Mouse (Mus musculus) ES-Bruce4 (cell line): ENCODE results near the gene Cck. TPM values are rescaled to one million over a fixed set of nuclear protein-coding genes. Genes with fewer than 3 reads are reported as not detected.

ENCODE experiments used
- H3K27ac ChIP-seq: 2 replicates; pipeline ENCODE4 v1.5.1; 2012; ENCODE audit warnings: low read length, inconsistent platforms; ENCODE audit not compliant: insufficient read depth
- H3K27me3 ChIP-seq: 2 replicates; pipeline ENCODE4 v1.6.1; 2012; ENCODE audit warnings: mild to moderate bottlenecking, low read length, inconsistent platforms; ENCODE audit not compliant: control insufficient read depth, poor library complexity, insufficient read depth, severe bottlenecking
- H3K36me3 ChIP-seq: 2 replicates; pipeline ENCODE4 v1.6.1; 2012; ENCODE audit warnings: inconsistent platforms, mild to moderate bottlenecking, low read length, moderate library complexity; ENCODE audit not compliant: control insufficient read depth, poor library complexity, insufficient read depth, severe bottlenecking
- H3K4me1 ChIP-seq: one replicate; pipeline ENCODE4 v1.8.1; 2011; ENCODE audit warnings: low read length; ENCODE audit not compliant: control insufficient read depth, insufficient read depth
- H3K4me3 ChIP-seq: 2 replicates; pipeline ENCODE4 v1.5.1; 2011; ENCODE audit warnings: low read depth, mild to moderate bottlenecking, low read length
- H3K9ac ChIP-seq: 2 replicates; pipeline ENCODE4 v1.6.1; 2012; ENCODE audit warnings: low read depth, mild to moderate bottlenecking, inconsistent platforms; ENCODE audit not compliant: poor library complexity, severe bottlenecking
- H3K9me3 ChIP-seq: replicated peaks from 2 replicates; pipeline ENCODE4 v1.6.1; 2012; ENCODE audit warnings: mild to moderate bottlenecking, low read length, inconsistent platforms; ENCODE audit not compliant: control insufficient read depth, poor library complexity, insufficient read depth, severe bottlenecking
- CTCF ChIP-seq: IDR thresholded peaks from one replicate; pipeline ENCODE4 v1.8.1; 2011; ENCODE audit warnings: low read depth, low read length
- EP300 ChIP-seq: IDR thresholded peaks from 2 replicates; pipeline ENCODE4 v1.6.1; 2011; ENCODE audit warnings: low read depth, low read length; ENCODE audit not compliant: insufficient read depth
- POLR2A ChIP-seq: IDR thresholded peaks from one replicate; pipeline ENCODE4 v1.8.1; 2011; ENCODE audit warnings: low read length; ENCODE audit not compliant: insufficient read depth
- polyA plus RNA-seq: library from polyadenylated mRNA; stranded (reverse); fragments of >200 nt; gene quantifications from 2 replicates; pipeline ENCODE4 v1.2.4, GENCODE M21; 2011; ENCODE audit warnings: low read depth; ENCODE audit not compliant: missing spikeins, insufficient read depth, insufficient read length

The Cck gene
- polyA plus RNA-seq, 1 experiment: 1.3 TPM

DNA sequence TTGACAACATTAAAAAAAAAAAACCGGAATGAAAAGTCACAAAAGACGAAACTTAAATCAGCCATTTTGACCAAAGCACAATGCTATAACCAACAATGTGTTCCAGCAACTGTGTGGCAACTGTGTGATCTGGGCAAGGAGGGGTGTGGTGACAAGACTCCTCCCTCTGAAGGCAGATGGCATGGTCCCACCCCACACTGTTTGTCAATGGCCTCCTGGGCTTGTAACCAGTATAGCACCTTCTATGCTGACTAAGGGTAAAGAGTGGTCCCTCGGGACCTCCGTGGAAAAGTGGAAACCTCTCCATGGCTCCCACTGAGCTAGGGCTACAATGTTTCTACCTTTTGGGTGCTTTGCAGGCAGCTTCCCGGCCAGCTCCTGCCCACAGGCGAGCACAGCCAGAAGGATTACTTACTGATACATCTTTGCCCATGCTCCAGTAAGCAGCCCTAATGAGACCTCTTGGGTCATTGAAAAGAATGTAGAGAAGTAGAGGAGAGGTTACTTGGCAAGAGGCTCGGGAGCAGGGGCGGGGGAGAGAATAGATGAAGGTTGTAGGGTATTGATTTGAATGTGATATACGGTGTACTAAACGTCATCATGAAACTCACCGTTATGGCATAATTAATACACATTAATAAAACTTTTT is 3.8 kb downstream of the Cck start:
- Histone ChIP-seq H3K27ac (no peak overlapping the region), H3K9me3 (no peaks in the 10 kb centered on the region), H3K36me3 (no peaks in the 10 kb centered on the region), H3K4me1 (no peaks in the 10 kb centered on the region), H3K27me3 (no peaks in the 10 kb centered on the region), H3K9ac (no peak overlapping the region), H3K4me3 (no peak overlapping the region)
- TF ChIP-seq EP300 (no peak), POLR2A (no peak)

- TF ChIP-seq EP300: no peak
- TF ChIP-seq POLR2A: no peak
- TF ChIP-seq CTCF: no peak
- H3K4me3 ChIP-seq: no peak overlapping the region
These were observed 8.3 kb downstream of the Cck start for GRCm38 (mm10) chr9:121487216-121487615.

GRCm38 (mm10) chr9:121479453-121479852 is 16.0 kb downstream of the Cck start:
- Histone ChIP-seq H3K27me3 (no peaks in the 10 kb centered on the region), H3K9ac (no peak overlapping the region), H3K27ac (no peak overlapping the region), H3K9me3 (no peaks in the 10 kb centered on the region), H3K4me1 (no peaks in the 10 kb centered on the region), H3K4me3 (no peak overlapping the region), H3K36me3 (no peaks in the 10 kb centered on the region)
- TF ChIP-seq POLR2A (no peak), CTCF (peak; percentile 37)

More at GRCm38 (mm10) chr9:121487216-121487615, 8.3 kb downstream of the Cck start:
- H3K4me1 ChIP-seq: no peaks in the 10 kb centered on the region
- no peaks in the 10 kb centered on the region for H3K9me3 ChIP-seq
- no peak overlapping the region for H3K27ac ChIP-seq
- no peaks in the 10 kb centered on the region for H3K27me3 ChIP-seq
- no peaks in the 10 kb centered on the region for H3K36me3 ChIP-seq
- no peak overlapping the region for H3K9ac ChIP-seq

DNA sequence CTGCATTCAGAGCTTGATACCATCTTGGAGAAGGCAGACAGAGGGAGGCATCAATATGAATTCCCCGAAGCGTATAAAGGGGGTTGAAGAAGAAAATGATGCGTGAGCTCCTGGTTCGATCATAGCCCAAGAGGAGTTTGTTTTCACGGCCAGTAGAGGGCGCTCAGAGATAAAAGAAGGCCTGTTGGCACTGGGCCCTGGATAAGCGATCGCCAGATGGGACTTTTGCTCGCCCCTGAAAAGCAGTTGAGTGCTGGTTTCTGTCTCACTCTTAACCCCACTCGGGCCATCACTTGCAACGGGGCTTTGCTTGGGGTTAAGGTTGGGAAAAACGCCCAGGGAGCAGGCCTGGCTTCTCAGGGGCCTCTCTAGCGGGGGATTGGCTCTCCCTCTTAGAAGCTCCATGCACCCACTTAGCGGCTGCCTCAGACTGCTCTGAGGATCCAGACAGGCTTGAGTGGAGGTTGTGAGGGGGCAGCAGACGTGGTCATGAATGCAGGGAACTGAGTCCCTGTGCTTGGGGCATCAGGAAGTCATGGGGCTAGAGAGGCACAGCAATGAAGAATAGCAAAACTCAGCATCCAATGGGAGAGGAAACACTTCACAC is 18.1 kb downstream of the Cck start:
- Histone ChIP-seq H3K9ac (peak overlapping the region; percentile 50; the same call in 1 of the 2 replicates), H3K27me3 (no peaks in the 10 kb centered on the region), H3K9me3 (no peaks in the 10 kb centered on the region), H3K36me3 (no peaks in the 10 kb centered on the region), H3K4me1 (no peaks in the 10 kb centered on the region), H3K27ac (no peak overlapping the region), H3K4me3 (no peak overlapping the region)
- TF ChIP-seq EP300 (no peak), POLR2A (no peak), CTCF (peak; percentile 76)

DNA sequence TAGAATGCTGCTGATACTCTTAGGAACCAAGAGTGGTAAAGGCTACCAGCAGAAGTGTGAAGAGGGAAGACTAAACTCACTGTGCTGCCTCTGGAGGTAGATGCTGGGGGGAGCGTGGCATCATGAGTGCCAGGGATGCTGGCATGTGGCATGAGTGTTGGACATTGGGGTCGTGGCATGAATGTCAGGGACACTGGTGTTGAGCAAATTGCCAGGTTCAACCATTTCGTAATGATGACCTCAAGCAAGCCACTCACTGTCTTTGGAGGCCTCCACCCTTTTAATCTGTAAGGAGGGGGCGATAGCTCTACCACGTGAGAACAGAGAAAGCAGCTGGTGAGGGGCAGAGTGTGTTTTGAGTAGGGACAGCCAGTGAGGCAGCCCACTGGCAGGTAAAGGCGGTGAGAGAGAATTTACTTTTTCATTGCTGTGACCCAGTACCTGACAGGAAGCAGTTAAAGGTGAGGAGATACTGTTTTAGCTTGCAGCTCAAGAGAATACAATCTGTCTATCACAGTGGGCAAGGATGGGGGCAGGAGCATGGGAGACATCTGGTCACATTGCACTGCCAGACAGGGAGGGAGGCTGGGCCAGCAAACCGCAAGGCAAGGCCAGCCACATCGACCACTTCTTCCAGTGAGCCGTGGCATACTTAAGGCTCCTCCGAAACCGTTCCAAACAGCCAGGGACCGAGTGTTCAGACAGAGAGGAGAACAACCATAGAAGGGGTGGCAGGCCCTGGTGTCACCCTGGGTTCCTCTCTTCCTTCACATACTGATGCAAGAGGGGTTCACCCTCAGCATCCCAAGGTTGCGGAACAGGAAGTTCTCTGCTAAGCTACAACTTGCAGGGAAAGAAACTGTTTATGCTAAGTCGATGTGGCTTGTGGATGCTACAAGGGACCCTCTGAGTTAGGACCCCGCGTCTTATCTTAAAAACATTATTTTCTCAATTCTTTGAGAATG is 19.7 kb downstream of the Cck start:
- Histone ChIP-seq H3K36me3 (no peaks in the 10 kb centered on the region), H3K4me3 (no peak overlapping the region), H3K4me1 (no peaks in the 10 kb centered on the region), H3K27ac (no peak overlapping the region), H3K27me3 (no peaks in the 10 kb centered on the region), H3K9me3 (no peaks in the 10 kb centered on the region), H3K9ac (no peak overlapping the region)
- TF ChIP-seq EP300: no peak
- no peak for TF ChIP-seq CTCF
- TF ChIP-seq POLR2A: no peak

- Histone ChIP-seq H3K27me3 (no peaks in the 10 kb centered on the region), H3K36me3 (no peaks in the 10 kb centered on the region), H3K9me3 (no peaks in the 10 kb centered on the region), H3K9ac (no peak overlapping the region), H3K4me1 (no peaks in the 10 kb centered on the region), H3K4me3 (no peak overlapping the region), H3K27ac (no peak overlapping the region)
- TF ChIP-seq EP300 (no peak), POLR2A (no peak), CTCF (peak; percentile 30)
These were observed 20.7 kb downstream of the Cck start for GRCm38 (mm10) chr9:121474771-121475170.
